Mouse (Mus musculus) stomach, postnatal 0 days (tissue): Measurements from ENCODE around the gene Stk19. TPM values are rescaled to one million over a fixed set of nuclear protein-coding genes. Genes with fewer than 3 reads are reported as not detected.
A peak's percentile ranks its signal among the peaks of the same experiment; 100 is the strongest.

Source experiments
- ATAC-seq: fragments of 200-750 bp; cut with Nextera tagmentation; 2 replicates; pipeline ENCODE4 v1.8.0; 2017; ENCODE audit not compliant: low FRiP score, low TSS enrichment
- DNase-seq: peaks from one replicate; pipeline ENCODE4 v3.0.0-alpha.2; 2016; ENCODE audit warnings: low spot score
- H3K27ac ChIP-seq: fragments of 300-500 bp; sonication (generic); replicated peaks from 2 replicates; pipeline ENCODE4 v1.5.1; 2014; ENCODE audit warnings: mild to moderate bottlenecking, control low read depth
- H3K27me3 ChIP-seq: fragments of 300-500 bp; sonication (generic); 2 replicates; pipeline ENCODE4 v1.6.1; 2014; ENCODE audit warnings: low read length; ENCODE audit not compliant: control insufficient read depth, insufficient read depth
- H3K36me3 ChIP-seq: fragments of 300-500 bp; sonication (generic); 2 replicates; pipeline ENCODE4 v1.6.1; 2014; ENCODE audit warnings: low read length, mixed read lengths; ENCODE audit not compliant: control insufficient read depth, insufficient read depth
- H3K4me1 ChIP-seq: fragments of 300-500 bp; sonication (generic); replicated peaks from 2 replicates; pipeline ENCODE4 v1.6.1; 2014; ENCODE audit warnings: antibody characterized with exemption; ENCODE audit not compliant: control insufficient read depth, insufficient read depth
- H3K4me2 ChIP-seq: fragments of 300-500 bp; sonication (generic); replicated peaks from 2 replicates; pipeline ENCODE4 v1.6.1; 2014; ENCODE audit warnings: low read depth, mild to moderate bottlenecking, control low read depth, moderate library complexity
- H3K4me3 ChIP-seq: fragments of 300-500 bp; sonication (generic); 2 replicates; pipeline ENCODE4 v1.5.1; 2014; ENCODE audit warnings: low read depth, low read length, control low read depth
- H3K9ac ChIP-seq: fragments of 300-500 bp; sonication (generic); 2 replicates; pipeline ENCODE4 v1.6.1; 2014; ENCODE audit warnings: mild to moderate bottlenecking, low read length, control low read depth, mixed read lengths
- H3K9me3 ChIP-seq: fragments of 300-500 bp; sonication (generic); 2 replicates; pipeline ENCODE4 v1.6.1; 2016; ENCODE audit warnings: low read length; ENCODE audit not compliant: control insufficient read depth
- CTCF ChIP-seq: IDR thresholded peaks from 2 replicates; pipeline ENCODE4 v1.5.1; 2016; ENCODE audit warnings: antibody characterized with exemption, low read depth, mild to moderate bottlenecking, moderate library complexity
- EP300 ChIP-seq: optimal IDR thresholded peaks from 2 replicates; pipeline ENCODE3; 2016; ENCODE audit warnings: antibody characterized with exemption
- WGBS: fragments of 180-500 bp; shearing (Covaris S2); extraction: QIAGEN DNeasy Blood & Tissue Kit; methylation state at CpG from one replicate; pipeline ENCODE4 v1.1.7; 2014; 5-methylcytosine and 5-hydroxymethylcytosine counted together
- polyA plus RNA-seq: library from polyadenylated mRNA; unstranded; fragments of >200 nt; fragmentation: Nextera tagmentation; extraction: Ambion mirVana; gene quantifications from 2 replicates; pipeline ENCODE4 v1.2.1, GENCODE M21; 2015

Gene Stk19
- polyA plus RNA-seq, 1 experiment from 2014 or later = 23.1 TPM

GRCm38 (mm10) chr17:34849722-34850516, 13.2 kb upstream of the Stk19 start, which contains the start of the genes Skiv2l and Nelfe:
Skiv2l (minus strand) TSS chr17:34850210.
Nelfe (plus strand) TSS chr17:34850391.
- no peaks in the 10 kb centered on the region for H3K27me3 ChIP-seq
- 0 out of 2 replicates have a peak, but pooled peaks cover 2% of the 10 kb centered on the region for H3K4me1 ChIP-seq
- DNase-seq (peak; percentile 99), ATAC-seq (peak; percentile 97)
- H3K36me3 ChIP-seq = peaks cover 18% of the 10 kb centered on the region
- TF ChIP-seq CTCF (no peak), EP300 (no peak)
- H3K27ac ChIP-seq = peak within 1 kb of the TSS; percentile 73
- WGBS = under 1% methylated on average over 61 of the region's 65 CpGs
- H3K4me2 ChIP-seq = peak within 1 kb of the TSS; percentile 98
- H3K9ac ChIP-seq = peak within 1 kb of the TSS; percentile 85
- peak within 1 kb of the TSS; percentile 87 for H3K4me3 ChIP-seq
- no peaks in the 10 kb centered on the region for H3K9me3 ChIP-seq

GRCm38 (mm10) chr17:34847615-34848014, 10.9 kb upstream of the Stk19 start:
- Histone ChIP-seq H3K27me3 (no peaks in the 10 kb centered on the region), H3K27ac (no peak overlapping the region), H3K9ac (no peak overlapping the region), H3K36me3 (peaks cover 11% of the 10 kb centered on the region), H3K4me3 (no peak overlapping the region), H3K4me2 (no peak overlapping the region), H3K9me3 (no peaks in the 10 kb centered on the region), H3K4me1 (0 out of 2 replicates have a peak, but pooled peaks cover 2% of the 10 kb centered on the region)
- no peak for TF ChIP-seq CTCF
- TF ChIP-seq EP300 = no peak
- DNase-seq (no peak), ATAC-seq (no peak)
- 94% methylated on average over 7 of the region's 7 CpGs for WGBS

GRCm38 (mm10) chr17:34847192-34847591, 10.4 kb upstream of the Stk19 start:
- 92% methylated on average over 6 of the region's 6 CpGs for WGBS
- Histone ChIP-seq H3K4me1 (0 out of 2 replicates have a peak, but pooled peaks cover 2% of the 10 kb centered on the region), H3K9ac (no peak overlapping the region), H3K4me3 (no peak overlapping the region), H3K4me2 (no peak overlapping the region), H3K27me3 (no peaks in the 10 kb centered on the region), H3K9me3 (no peaks in the 10 kb centered on the region), H3K36me3 (peaks cover 9% of the 10 kb centered on the region), H3K27ac (no peak overlapping the region)
- no peak for DNase-seq
- TF ChIP-seq CTCF = no peak
- no peak for TF ChIP-seq EP300
- no peak for ATAC-seq

- Histone ChIP-seq H3K27ac (no peak overlapping the region), H3K36me3 (peaks cover 20% of the 10 kb centered on the region), H3K4me2 (no peak overlapping the region), H3K4me1 (no peaks in the 10 kb centered on the region), H3K9ac (no peak overlapping the region), H3K4me3 (no peak overlapping the region), H3K27me3 (no peaks in the 10 kb centered on the region), H3K9me3 (no peaks in the 10 kb centered on the region)
- ATAC-seq (no peak), DNase-seq (no peak)
- TF ChIP-seq EP300 = no peak
- no peak for TF ChIP-seq CTCF
- 92% methylated on average over 12 of the region's 13 CpGs for WGBS
Measured at GRCm38 (mm10) chr17:34844884-34845283, 8.1 kb upstream of the Stk19 start.

- Histone ChIP-seq H3K4me2 (no peak overlapping the region), H3K9ac (no peak overlapping the region), H3K4me3 (no peak overlapping the region), H3K4me1 (0 out of 2 replicates have a peak, but pooled peaks cover 5% of the 10 kb centered on the region), H3K36me3 (peaks cover 20% of the 10 kb centered on the region), H3K9me3 (no peaks in the 10 kb centered on the region), H3K27me3 (no peaks in the 10 kb centered on the region), H3K27ac (no peak overlapping the region)
- WGBS = 81% methylated on average over 6 of the region's 6 CpGs
- ATAC-seq (no peak), DNase-seq (no peak)
- TF ChIP-seq EP300 (no peak), CTCF (no peak)
Measured at GRCm38 (mm10) chr17:34840736-34841307, 4.1 kb upstream of the Stk19 start.

- Histone ChIP-seq H3K27me3 (no peaks in the 10 kb centered on the region), H3K4me2 (no peak overlapping the region), H3K4me3 (no peak overlapping the region), H3K9me3 (no peaks in the 10 kb centered on the region), H3K4me1 (0 out of 2 replicates have a peak, but pooled peaks cover 5% of the 10 kb centered on the region), H3K36me3 (peaks cover 15% of the 10 kb centered on the region), H3K27ac (no peak overlapping the region), H3K9ac (no peak overlapping the region)
- 86% methylated on average over 7 of the region's 7 CpGs for WGBS
- TF ChIP-seq CTCF (no peak), EP300 (no peak)
- ATAC-seq (no peak), DNase-seq (no peak)
Measured at GRCm38 (mm10) chr17:34838785-34839184, 2.0 kb upstream of the Stk19 start.
